Mouse (Mus musculus) myocyte (in vitro differentiated cells): ENCODE results near the gene Tvp23b.

Source experiments
- MYOG ChIP-seq, 3 experiments: IDR thresholded peaks; one replicate each; pipeline ENCODE4 v1.6.1; 2011; ENCODE audit warnings: control low read depth in 2 of 3, low read depth in 2 of 3, mild to moderate bottlenecking in 2 of 3; ENCODE audit not compliant: insufficient read length in 2 of 3, control insufficient read depth in 1 of 3, insufficient read depth in 1 of 3
- POLR2A ChIP-seq: IDR thresholded peaks from one replicate; pipeline ENCODE4 v1.6.1; 2011; ENCODE audit warnings: low read depth, mild to moderate bottlenecking, control low read depth, moderate library complexity; ENCODE audit not compliant: insufficient read length

DNA sequence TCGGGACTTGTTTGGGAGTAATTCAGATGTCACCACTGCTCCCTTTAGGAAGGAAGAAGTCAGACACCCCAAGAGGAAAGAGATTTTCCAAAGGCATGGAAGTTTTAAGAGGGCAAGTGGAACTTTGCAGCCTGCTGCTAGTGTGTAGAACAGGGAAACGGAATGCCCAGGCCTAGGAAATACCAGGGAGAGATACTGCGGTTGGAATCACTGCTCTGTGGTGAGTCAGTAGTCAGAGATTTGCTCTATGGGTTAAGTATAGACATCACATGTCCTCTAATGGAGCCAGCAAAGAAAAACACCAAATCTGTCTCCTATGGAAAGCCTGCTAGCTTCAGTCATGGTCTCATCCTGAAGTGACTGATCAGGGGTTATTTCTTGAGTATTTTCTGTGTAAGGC lies 60.9 kb downstream of the Tvp23b start:
- TF ChIP-seq POLR2A (no peak), MYOG (IDR thresholded peaks at IDR 0.05; ENCODE audit: control insufficient read depth in 1 of 3, insufficient read depth in 1 of 3, insufficient read length in 2 of 3, low read depth in 2 of 3) (no peak)
